ENCODE assay signal across 12 mouse cellular contexts in genomic region chr11:96456508-96457305, GRCm38 (mm10). TPM values are rescaled to one million over a fixed set of nuclear protein-coding genes. Genes with fewer than 3 reads are reported as not detected.
DNase-seq lines count a peak whose midpoint lies in the region; ATAC-seq and TF ChIP-seq lines count a peak whose summit lies in the region.
"Had no signal": no experiment of that assay in that cellular context is flagged by ENCODE, and none has a peak within 500 bp of the region (broad histone marks: within the 10 kb centered on the region; RNA-seq: fewer than 3 reads in every experiment).

No protein-coding gene starts in this region.

- no peak for TF ChIP-seq CTCF in thymus, adult 2 months (IDR thresholded peaks at IDR 0.05; ENCODE audit: borderline replicate concordance, control insufficient read depth, extremely low read depth, insufficient read depth, low read length, poor library complexity)

- H3K27me3 ChIP-seq in thymus, adult 2 months (ENCODE audit: control insufficient read depth, insufficient read depth, low read length) = no peaks in the 10 kb centered on the region
- H3K27me3 ChIP-seq in forebrain, embryonic 13.5 days = no peaks in the 10 kb centered on the region
- peaks cover 10% of the 10 kb centered on the region; the same call in 1 of the 2 replicates for H3K27me3 ChIP-seq in midbrain, embryonic 10.5 days (ENCODE audit: low read depth, poor library complexity, severe bottlenecking)
- peaks cover 97% of the 10 kb centered on the region for H3K27me3 ChIP-seq in liver, embryonic 12.5 days (replicated peaks)

- peak overlapping the region; percentile 53 for H3K27ac ChIP-seq in thymus, adult 2 months (ENCODE audit: control insufficient read depth, insufficient read depth, low read length)
- H3K27ac ChIP-seq in forebrain, embryonic 13.5 days = peak overlapping the region; percentile 82
- H3K27ac ChIP-seq in midbrain, embryonic 10.5 days (replicated peaks) = peak overlapping the region; percentile 72
- no peak overlapping the region for H3K27ac ChIP-seq in liver, embryonic 12.5 days
- H3K27ac ChIP-seq: embryonic facial prominence, embryonic 15.5 days had no signal

- peak; percentile 70 for ATAC-seq in forebrain, embryonic 13.5 days
- ATAC-seq in liver, embryonic 12.5 days = no peak
- ATAC-seq in cerebellum, adult (ENCODE audit: insufficient number of reproducible peaks, low FRiP score, low TSS enrichment) = no peak

- H3K36me3 ChIP-seq in thymus, adult 2 months (ENCODE audit: control insufficient read depth, insufficient read depth, low read length) = no peaks in the 10 kb centered on the region
- no peaks in the 10 kb centered on the region for H3K36me3 ChIP-seq in forebrain, embryonic 13.5 days (ENCODE audit: poor library complexity, severe bottlenecking)
- H3K36me3 ChIP-seq in midbrain, embryonic 10.5 days = no peaks in the 10 kb centered on the region
- H3K36me3 ChIP-seq in liver, embryonic 12.5 days = no peaks in the 10 kb centered on the region
- H3K36me3 ChIP-seq: embryonic facial prominence, embryonic 15.5 days had no signal

- H3K4me3 ChIP-seq in thymus, adult 2 months (ENCODE audit: control insufficient read depth, insufficient read depth, low read length) = no peak overlapping the region
- H3K4me3 ChIP-seq in forebrain, embryonic 13.5 days = no peak overlapping the region
- no peak overlapping the region for H3K4me3 ChIP-seq in midbrain, embryonic 10.5 days
- no peak overlapping the region for H3K4me3 ChIP-seq in liver, embryonic 12.5 days
- H3K4me3 ChIP-seq: embryonic facial prominence, embryonic 15.5 days had no signal

- no peak for TF ChIP-seq POLR2A in thymus, adult 2 months (IDR thresholded peaks at IDR 0.05; ENCODE audit: control insufficient read depth, extremely low read depth, insufficient read depth, low read length, poor library complexity)

- 0 out of 2 replicates have a peak overlapping the region, but pooled peaks have one; percentile 5 for H3K4me2 ChIP-seq in forebrain, embryonic 13.5 days
- no peak overlapping the region for H3K4me2 ChIP-seq in liver, embryonic 12.5 days
- H3K4me2 ChIP-seq: embryonic facial prominence, embryonic 15.5 days had no signal

- 19% methylated on average over 12 of the region's 12 CpGs for WGBS in thymus, adult 2 months
- 18% methylated on average over 12 of the region's 12 CpGs for WGBS in forebrain, embryonic 13.5 days
- WGBS in midbrain, embryonic 10.5 days = 33% methylated on average over 12 of the region's 12 CpGs
- WGBS in liver, embryonic 12.5 days (ENCODE audit: insufficient replicate concordance) = 25% methylated on average over 12 of the region's 12 CpGs

- no peak overlapping the region for H3K9ac ChIP-seq in forebrain, embryonic 13.5 days
- H3K9ac ChIP-seq in liver, embryonic 12.5 days = no peak overlapping the region
- H3K9ac ChIP-seq: embryonic facial prominence, embryonic 15.5 days had no signal

- no peaks in the 10 kb centered on the region for H3K9me3 ChIP-seq in forebrain, embryonic 13.5 days (replicated peaks)
- H3K9me3 ChIP-seq in midbrain, embryonic 10.5 days (replicated peaks) = no peaks in the 10 kb centered on the region
- no peaks in the 10 kb centered on the region for H3K9me3 ChIP-seq in liver, embryonic 12.5 days (replicated peaks)
- H3K9me3 ChIP-seq: embryonic facial prominence, embryonic 15.5 days had no signal

- peaks cover 47% of the 10 kb centered on the region for H3K4me1 ChIP-seq in thymus, adult 2 months (replicated peaks; ENCODE audit: control insufficient read depth, insufficient read depth, low read length)
- peaks cover 34% of the 10 kb centered on the region for H3K4me1 ChIP-seq in forebrain, embryonic 13.5 days
- peaks cover 42% of the 10 kb centered on the region for H3K4me1 ChIP-seq in midbrain, embryonic 10.5 days
- peaks cover 1% of the 10 kb centered on the region; the same call in 1 of the 2 replicates for H3K4me1 ChIP-seq in liver, embryonic 12.5 days
- H3K4me1 ChIP-seq: embryonic facial prominence, embryonic 15.5 days had no signal

- DNase-seq in thymus, adult 2 months = peak; percentile 16
- no peak for DNase-seq in thymus, postnatal 14 days
- peak; percentile 42 for DNase-seq in midbrain, embryonic 10.5 days (ENCODE audit: low spot score)
- DNase-seq in retina, embryonic 14.5 days (ENCODE audit: low spot score) = peak; percentile 65
- DNase-seq in left cerebral cortex, adult 11 months (ENCODE audit: low spot score) = no peak
- DNase-seq: kidney, postnatal 25 days; left cerebral cortex, postnatal 4 days; lung, postnatal 14 days had no signal

RNA-seq across cellular contexts. Expression of gene Skap1, which starts 7.7 kb away (rescaled TPM):
- 183 and 205 TPM in 2 replicates for polyA plus RNA-seq in thymus, adult 2 months (2012; rRNA removed)
- 2.5 and 4.0 TPM in 2 replicates for polyA plus RNA-seq in forebrain, embryonic 13.5 days (2015; fragmentation: Nextera tagmentation; extraction: Ambion mirVana)
- polyA plus RNA-seq in midbrain, embryonic 10.5 days (2016; fragmentation: Nextera tagmentation; extraction: Ambion mirVana) = 1.4 and 1.8 TPM in 2 replicates
- 0.14 and 0.51 TPM in 2 replicates for polyA plus RNA-seq in liver, embryonic 12.5 days (2016; fragmentation: Nextera tagmentation; extraction: Ambion mirVana)

Comparison
In these comparisons a context has a peak if more than half of its experiments do, and no peak if none do; other contexts are left out.
1. DNase-seq: peak in thymus, adult 2 months (single experiment), midbrain, embryonic 10.5 days (single experiment) and retina, embryonic 14.5 days (single experiment); none in thymus, postnatal 14 days (single experiment) and left cerebral cortex, adult 11 months (single experiment).
2. RNA of gene Skap1, which starts 7.7 kb away (polyA plus RNA-seq): 183 to 205 TPM in thymus, adult 2 months; 2.5 to 4.0 TPM in forebrain, embryonic 13.5 days, 1.4 to 1.8 TPM in midbrain, embryonic 10.5 days and 0.14 to 0.51 TPM in liver, embryonic 12.5 days; every median in the first group is over 10 times any median in the second.